Mouse (Mus musculus): ENCODE data around the gene Trp53rkb. TPM values are rescaled to one million over a fixed set of nuclear protein-coding genes. Genes with fewer than 3 reads are reported as not detected.
A peak's percentile ranks its signal among the peaks of the same experiment; 100 is the strongest.

The Trp53rkb gene
- polyA plus RNA-seq, 1 experiment from 2014 or later: 1.8 TPM

GRCm38 (mm10) chr2:166821406-166821805, 29.1 kb downstream of the Trp53rkb start:
- H3K9ac ChIP-seq (ENCODE audit: low read depth, low read length): no peak overlapping the region
- H3K4me2 ChIP-seq (ENCODE audit: low read depth, low read length): no peak overlapping the region
- WGBS (ENCODE audit: insufficient replicate concordance): 51% methylated on average over 3 of the region's 3 CpGs
- H3K4me3 ChIP-seq (ENCODE audit: low read depth, low read length): no peak overlapping the region
- no peaks in the 10 kb centered on the region for H3K36me3 ChIP-seq (ENCODE audit: control insufficient read depth, insufficient read depth)
- H3K27me3 ChIP-seq (ENCODE audit: control insufficient read depth, insufficient read depth, low read depth, low read length): no peaks in the 10 kb centered on the region
- 0 out of 2 replicates have a peak, but pooled peaks have one; percentile 10 for ATAC-seq (ENCODE audit: low read depth)
- peaks cover 19% of the 10 kb centered on the region for H3K4me1 ChIP-seq (ENCODE audit: control insufficient read depth, low read depth, low read length)
- no peak overlapping the region for H3K27ac ChIP-seq (ENCODE audit: low read length)
- H3K9me3 ChIP-seq (replicated peaks; ENCODE audit: control insufficient read depth, low read length): no peaks in the 10 kb centered on the region

- peaks cover 19% of the 10 kb centered on the region for H3K4me1 ChIP-seq (ENCODE audit: control insufficient read depth, low read depth, low read length)
- H3K4me2 ChIP-seq (ENCODE audit: low read depth, low read length): no peak overlapping the region
- no peaks in the 10 kb centered on the region for H3K27me3 ChIP-seq (ENCODE audit: control insufficient read depth, insufficient read depth, low read depth, low read length)
- H3K9me3 ChIP-seq (replicated peaks; ENCODE audit: control insufficient read depth, low read length): no peaks in the 10 kb centered on the region
- 38% methylated on average over 10 of the region's 10 CpGs for WGBS (ENCODE audit: insufficient replicate concordance)
- ATAC-seq (ENCODE audit: low read depth): peak; percentile 27; the same call in 1 of the 2 replicates
- no peaks in the 10 kb centered on the region for H3K36me3 ChIP-seq (ENCODE audit: control insufficient read depth, insufficient read depth)
- no peak overlapping the region for H3K4me3 ChIP-seq (ENCODE audit: low read depth, low read length)
- H3K27ac ChIP-seq (ENCODE audit: low read length): no peak overlapping the region
- no peak overlapping the region for H3K9ac ChIP-seq (ENCODE audit: low read depth, low read length)
Observed at GRCm38 (mm10) chr2:166822119-166822826, 29.9 kb downstream of the Trp53rkb start.

- peaks cover 19% of the 10 kb centered on the region for H3K4me1 ChIP-seq (ENCODE audit: control insufficient read depth, low read depth, low read length)
- no peak for ATAC-seq (ENCODE audit: low read depth)
- no peaks in the 10 kb centered on the region for H3K9me3 ChIP-seq (replicated peaks; ENCODE audit: control insufficient read depth, low read length)
- H3K27ac ChIP-seq (ENCODE audit: low read length): no peak overlapping the region
- H3K4me3 ChIP-seq (ENCODE audit: low read depth, low read length): no peak overlapping the region
- H3K27me3 ChIP-seq (ENCODE audit: control insufficient read depth, insufficient read depth, low read depth, low read length): no peaks in the 10 kb centered on the region
- WGBS (ENCODE audit: insufficient replicate concordance): 73% methylated on average over 2 of the region's 2 CpGs
- no peak overlapping the region for H3K9ac ChIP-seq (ENCODE audit: low read depth, low read length)
- H3K4me2 ChIP-seq (ENCODE audit: low read depth, low read length): no peak overlapping the region
- no peaks in the 10 kb centered on the region for H3K36me3 ChIP-seq (ENCODE audit: control insufficient read depth, insufficient read depth)
Observed at GRCm38 (mm10) chr2:166822901-166823300, 30.6 kb downstream of the Trp53rkb start.

GRCm38 (mm10) chr2:166824386-166824785, 32.1 kb downstream of the Trp53rkb start:
- no peak for ATAC-seq (ENCODE audit: low read depth)
- Histone ChIP-seq H3K27me3 (ENCODE audit: control insufficient read depth, insufficient read depth, low read depth, low read length) (no peaks in the 10 kb centered on the region), H3K9me3 (replicated peaks; ENCODE audit: control insufficient read depth, low read length) (no peaks in the 10 kb centered on the region), H3K27ac (ENCODE audit: low read length) (no peak overlapping the region), H3K4me2 (ENCODE audit: low read depth, low read length) (no peak overlapping the region), H3K4me3 (ENCODE audit: low read depth, low read length) (no peak overlapping the region), H3K36me3 (ENCODE audit: control insufficient read depth, insufficient read depth) (no peaks in the 10 kb centered on the region), H3K4me1 (ENCODE audit: control insufficient read depth, low read depth, low read length) (peaks cover 19% of the 10 kb centered on the region), H3K9ac (ENCODE audit: low read depth, low read length) (no peak overlapping the region)
- 67% methylated on average over 5 of the region's 5 CpGs for WGBS (ENCODE audit: insufficient replicate concordance)

GRCm38 (mm10) chr2:166824998-166825397, 32.7 kb downstream of the Trp53rkb start:
- H3K4me3 ChIP-seq (ENCODE audit: low read depth, low read length): no peak overlapping the region
- ATAC-seq (ENCODE audit: low read depth): no peak
- no peaks in the 10 kb centered on the region for H3K36me3 ChIP-seq (ENCODE audit: control insufficient read depth, insufficient read depth)
- WGBS (ENCODE audit: insufficient replicate concordance): 76% methylated on average over 5 of the region's 5 CpGs
- no peak overlapping the region for H3K4me2 ChIP-seq (ENCODE audit: low read depth, low read length)
- H3K9me3 ChIP-seq (replicated peaks; ENCODE audit: control insufficient read depth, low read length): no peaks in the 10 kb centered on the region
- no peaks in the 10 kb centered on the region for H3K27me3 ChIP-seq (ENCODE audit: control insufficient read depth, insufficient read depth, low read depth, low read length)
- H3K9ac ChIP-seq (ENCODE audit: low read depth, low read length): no peak overlapping the region
- no peak overlapping the region for H3K27ac ChIP-seq (ENCODE audit: low read length)
- peaks cover 19% of the 10 kb centered on the region for H3K4me1 ChIP-seq (ENCODE audit: control insufficient read depth, low read depth, low read length)

GRCm38 (mm10) chr2:166826491-166827224, 34.3 kb downstream of the Trp53rkb start:
- no peaks in the 10 kb centered on the region for H3K27me3 ChIP-seq (ENCODE audit: control insufficient read depth, insufficient read depth, low read depth, low read length)
- ATAC-seq (ENCODE audit: low read depth): no peak
- no peaks in the 10 kb centered on the region for H3K9me3 ChIP-seq (replicated peaks; ENCODE audit: control insufficient read depth, low read length)
- WGBS (ENCODE audit: insufficient replicate concordance): 64% methylated on average over 8 of the region's 8 CpGs
- H3K36me3 ChIP-seq (ENCODE audit: control insufficient read depth, insufficient read depth): no peaks in the 10 kb centered on the region
- H3K4me3 ChIP-seq (ENCODE audit: low read depth, low read length): no peak overlapping the region
- no peak overlapping the region for H3K9ac ChIP-seq (ENCODE audit: low read depth, low read length)
- H3K27ac ChIP-seq (ENCODE audit: low read length): no peak overlapping the region
- H3K4me1 ChIP-seq (ENCODE audit: control insufficient read depth, low read depth, low read length): peaks cover 10% of the 10 kb centered on the region
- no peak overlapping the region for H3K4me2 ChIP-seq (ENCODE audit: low read depth, low read length)

GRCm38 (mm10) chr2:166828306-166828705, 36.0 kb downstream of the Trp53rkb start:
- H3K4me2 ChIP-seq (ENCODE audit: low read depth, low read length): no peak overlapping the region
- no peaks in the 10 kb centered on the region for H3K27me3 ChIP-seq (ENCODE audit: control insufficient read depth, insufficient read depth, low read depth, low read length)
- ATAC-seq (ENCODE audit: low read depth): no peak
- H3K4me3 ChIP-seq (ENCODE audit: low read depth, low read length): no peak overlapping the region
- H3K27ac ChIP-seq (ENCODE audit: low read length): no peak overlapping the region
- no peaks in the 10 kb centered on the region for H3K9me3 ChIP-seq (replicated peaks; ENCODE audit: control insufficient read depth, low read length)
- H3K4me1 ChIP-seq (ENCODE audit: control insufficient read depth, low read depth, low read length): peaks cover 2% of the 10 kb centered on the region; the same call in 1 of the 2 replicates
- no peaks in the 10 kb centered on the region for H3K36me3 ChIP-seq (ENCODE audit: control insufficient read depth, insufficient read depth)
- WGBS (ENCODE audit: insufficient replicate concordance): 82% methylated on average over 12 of the region's 12 CpGs
- no peak overlapping the region for H3K9ac ChIP-seq (ENCODE audit: low read depth, low read length)

- H3K36me3 ChIP-seq (ENCODE audit: control insufficient read depth, insufficient read depth): peaks cover 2% of the 10 kb centered on the region; the same call in 1 of the 2 replicates
Observed at GRCm38 (mm10) chr2:166830350-166830749, 38.0 kb downstream of the Trp53rkb start.

GRCm38 (mm10) chr2:166834091-166834490, 41.8 kb downstream of the Trp53rkb start:
- Histone ChIP-seq H3K36me3 (ENCODE audit: control insufficient read depth, insufficient read depth) (peaks cover 13% of the 10 kb centered on the region), H3K4me3 (ENCODE audit: low read depth, low read length) (no peak overlapping the region), H3K4me2 (ENCODE audit: low read depth, low read length) (no peak overlapping the region), H3K9ac (ENCODE audit: low read depth, low read length) (no peak overlapping the region), H3K9me3 (replicated peaks; ENCODE audit: control insufficient read depth, low read length) (no peaks in the 10 kb centered on the region), H3K4me1 (ENCODE audit: control insufficient read depth, low read depth, low read length) (no peaks in the 10 kb centered on the region), H3K27ac (ENCODE audit: low read length) (no peak overlapping the region), H3K27me3 (ENCODE audit: control insufficient read depth, insufficient read depth, low read depth, low read length) (no peaks in the 10 kb centered on the region)
- ATAC-seq (ENCODE audit: low read depth): no peak
- WGBS (ENCODE audit: insufficient replicate concordance): 86% methylated on average over 2 of the region's 2 CpGs

More at GRCm38 (mm10) chr2:166830350-166830749, 38.0 kb downstream of the Trp53rkb start:
- 81% methylated on average over 5 of the region's 5 CpGs for WGBS (ENCODE audit: insufficient replicate concordance)
- no peak overlapping the region for H3K4me2 ChIP-seq (ENCODE audit: low read depth, low read length)
- no peaks in the 10 kb centered on the region for H3K27me3 ChIP-seq (ENCODE audit: control insufficient read depth, insufficient read depth, low read depth, low read length)
- H3K27ac ChIP-seq (ENCODE audit: low read length): no peak overlapping the region
- no peak overlapping the region for H3K9ac ChIP-seq (ENCODE audit: low read depth, low read length)
- no peaks in the 10 kb centered on the region for H3K9me3 ChIP-seq (replicated peaks; ENCODE audit: control insufficient read depth, low read length)
- ATAC-seq (ENCODE audit: low read depth): no peak
- no peaks in the 10 kb centered on the region for H3K4me1 ChIP-seq (ENCODE audit: control insufficient read depth, low read depth, low read length)
- H3K4me3 ChIP-seq (ENCODE audit: low read depth, low read length): no peak overlapping the region
